In the genomic region with DNA sequence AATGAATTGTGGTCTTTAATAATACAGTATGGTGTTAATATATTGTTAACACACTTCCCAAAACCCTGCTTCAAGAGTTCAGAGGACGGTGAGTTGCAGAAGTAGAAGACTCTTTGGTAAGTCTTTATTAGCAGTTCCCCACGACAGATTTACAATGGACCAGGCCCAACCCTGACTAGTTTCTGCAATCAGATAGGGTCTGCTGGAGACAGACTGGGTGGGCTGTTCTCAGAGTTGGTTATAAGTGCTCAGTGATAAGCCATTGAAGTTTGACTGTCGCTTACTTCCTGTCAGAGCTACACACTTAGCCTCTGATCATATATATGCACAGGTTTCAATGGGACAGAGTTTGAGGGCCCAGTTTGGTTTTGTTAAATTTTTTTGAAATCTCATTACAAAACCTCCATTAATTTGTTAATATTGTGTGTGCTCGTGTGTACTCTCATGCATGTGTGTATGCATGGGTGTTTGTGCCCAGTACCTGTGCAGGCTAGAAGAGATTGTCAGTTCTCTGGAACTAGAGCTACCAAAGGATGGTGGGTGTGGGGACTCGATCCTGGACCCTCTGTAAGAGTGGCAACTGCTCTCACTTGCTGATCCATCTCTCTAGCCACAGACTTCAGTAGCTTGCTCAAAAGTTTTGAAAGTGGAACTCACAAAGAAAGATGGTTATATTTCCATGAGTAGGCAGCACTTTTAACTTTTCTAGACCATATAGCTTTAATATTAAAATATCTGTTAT, we compare ENCODE assay signal across 24 mouse cellular contexts.
"Had no signal": no experiment of that assay in that cellular context is flagged by ENCODE, and none has a peak within 500 bp of the region (broad histone marks: within the 10 kb centered on the region; RNA-seq: fewer than 3 reads in every experiment).

No protein-coding gene starts in this region.

- H3K4me1 ChIP-seq: heart, embryonic 13.5 days; heart, embryonic 15.5 days; hindbrain, embryonic 15.5 days; kidney, embryonic 15.5 days; limb, embryonic 10.5 days; limb, embryonic 12.5 days; liver, embryonic 13.5 days had no signal

- H3K4me3 ChIP-seq: gastrocnemius, adult 2 months; heart, embryonic 13.5 days; heart, embryonic 15.5 days; hindbrain, embryonic 13.5 days; hindbrain, embryonic 15.5 days; kidney, embryonic 15.5 days; layer of hippocampus, adult 2 months; left cerebral cortex, adult 2 months; limb, embryonic 10.5 days; limb, embryonic 12.5 days; liver, embryonic 13.5 days had no signal

- DNase-seq: gastrocnemius, adult 2 months; gastrocnemius, postnatal 10 days; gastrocnemius, postnatal 36 days; heart, adult 18-20 months; heart, postnatal 14 days; heart, postnatal 36 days; kidney, adult 11 months; kidney, adult 2 months; kidney, adult 9 months; kidney, postnatal 14 days; kidney, postnatal 36 days; liver; liver, embryonic 13.5 days had no signal

- H3K27ac ChIP-seq: gastrocnemius, adult 2 months; heart, embryonic 13.5 days; heart, embryonic 15.5 days; hindbrain, embryonic 13.5 days; hindbrain, embryonic 15.5 days; hindbrain, postnatal 0 days; kidney, embryonic 15.5 days; kidney, postnatal 0 days; layer of hippocampus, adult 2 months; left cerebral cortex, adult 2 months; limb, embryonic 10.5 days; limb, embryonic 12.5 days; liver, embryonic 13.5 days had no signal

- H3K27me3 ChIP-seq: heart, embryonic 13.5 days; heart, embryonic 15.5 days; hindbrain, embryonic 15.5 days; kidney, embryonic 15.5 days; limb, embryonic 12.5 days; liver, embryonic 13.5 days had no signal

- H3K9me3 ChIP-seq: heart, embryonic 13.5 days; heart, embryonic 15.5 days; hindbrain, embryonic 13.5 days; hindbrain, embryonic 15.5 days; kidney, embryonic 15.5 days; limb, embryonic 10.5 days; limb, embryonic 12.5 days; liver, embryonic 13.5 days had no signal
